Mouse (Mus musculus) hindbrain, postnatal 0 days (tissue): ENCODE results near the gene Zfp362. TPM values are rescaled to one million over a fixed set of nuclear protein-coding genes. Genes with fewer than 3 reads are reported as not detected.
A peak's percentile ranks its signal among the peaks of the same experiment; 100 is the strongest.

ENCODE experiments used
- ATAC-seq: fragments of 200-750 bp; cut with Nextera tagmentation; 2 replicates; pipeline ENCODE4 v1.8.0; 2017; ENCODE audit warnings: mild to moderate bottlenecking, moderate TSS enrichment, moderate library complexity
- DNase-seq: peaks from one replicate; pipeline ENCODE4 v3.0.0-alpha.2; 2015; ENCODE audit warnings: low spot score
- H3K27ac ChIP-seq: fragments of 300-500 bp; sonication (generic); 2 replicates; pipeline ENCODE4 v1.5.1; 2014; ENCODE audit warnings: mild to moderate bottlenecking
- H3K27me3 ChIP-seq: fragments of 300-500 bp; sonication (generic); 2 replicates; pipeline ENCODE4 v1.6.1; 2014; ENCODE audit warnings: low read length, mixed read lengths; ENCODE audit not compliant: insufficient read depth
- H3K36me3 ChIP-seq: fragments of 300-500 bp; sonication (generic); 2 replicates; pipeline ENCODE4 v1.6.1; 2014; ENCODE audit warnings: low read length, mixed read lengths; ENCODE audit not compliant: insufficient read depth
- H3K4me1 ChIP-seq: fragments of 300-500 bp; sonication (generic); 2 replicates; pipeline ENCODE4 v1.6.1; 2014; ENCODE audit warnings: antibody characterized with exemption, low read length, mixed read lengths; ENCODE audit not compliant: insufficient read depth
- H3K4me2 ChIP-seq: fragments of 300-500 bp; sonication (generic); 2 replicates; pipeline ENCODE4 v1.6.1; 2014; ENCODE audit warnings: low read depth, mild to moderate bottlenecking, low read length, moderate library complexity, mixed read lengths
- H3K4me3 ChIP-seq: fragments of 300-500 bp; sonication (generic); 2 replicates; pipeline ENCODE4 v1.5.1; 2014; ENCODE audit warnings: low read length
- H3K9ac ChIP-seq: fragments of 300-500 bp; sonication (generic); replicated peaks from 2 replicates; pipeline ENCODE4 v1.6.1; 2014; ENCODE audit warnings: mild to moderate bottlenecking, low read length, moderate library complexity, mixed read lengths
- H3K9me3 ChIP-seq: fragments of 300-500 bp; sonication (generic); 2 replicates; pipeline ENCODE4 v1.6.1; 2016; ENCODE audit warnings: low read length, mixed read lengths
- CTCF ChIP-seq: IDR thresholded peaks from 2 replicates; pipeline ENCODE4 v1.5.1; 2016; ENCODE audit warnings: antibody characterized with exemption, control low read depth, low read depth
- whole genome bisulfite sequencing: fragments of 180-500 bp; shearing (Covaris S2); extraction: QIAGEN DNeasy Blood & Tissue Kit; methylation state at CpG from one replicate; pipeline ENCODE4 v1.1.7; 2014; 5-methylcytosine and 5-hydroxymethylcytosine counted together
- polyA plus RNA-seq: library from polyadenylated mRNA; unstranded; fragments of >200 nt; fragmentation: Nextera tagmentation; extraction: Ambion mirVana; gene quantifications from 2 replicates; pipeline ENCODE4 v1.2.1, GENCODE M21; 2015
- total RNA-seq: library from RNA; depleted of rRNA; stranded (reverse); fragments of >200 nt; gene quantifications from 2 replicates; pipeline ENCODE4 v1.2.3, GENCODE M21; 2014

Zfp362 gene
- total and polyA plus RNA-seq, 2 experiments from 2014 or later = 24.9 to 25.6 TPM

GRCm38 (mm10) chr4:128777593-128777992 lies 28.3 kb downstream of the Zfp362 start:
- H3K9me3 ChIP-seq = no peaks in the 10 kb centered on the region
- no peak overlapping the region for H3K27ac ChIP-seq
- no peak for TF ChIP-seq CTCF
- WGBS = 79% methylated on average over 11 of the region's 11 CpGs
- no peak overlapping the region for H3K9ac ChIP-seq
- H3K4me3 ChIP-seq = no peak overlapping the region
- peaks cover 48% of the 10 kb centered on the region; the same call in 1 of the 2 replicates for H3K36me3 ChIP-seq
- H3K4me2 ChIP-seq = no peak overlapping the region
- ATAC-seq (no peak), DNase-seq (no peak)
- no peaks in the 10 kb centered on the region for H3K4me1 ChIP-seq
- no peaks in the 10 kb centered on the region for H3K27me3 ChIP-seq

- H3K4me1 ChIP-seq = no peaks in the 10 kb centered on the region
- no peaks in the 10 kb centered on the region for H3K9me3 ChIP-seq
- peaks cover 40% of the 10 kb centered on the region; the same call in 1 of the 2 replicates for H3K36me3 ChIP-seq
- no peak overlapping the region for H3K4me2 ChIP-seq
- DNase-seq (peak; percentile 82), ATAC-seq (peak; percentile 78)
- H3K27me3 ChIP-seq = no peaks in the 10 kb centered on the region
- no peak overlapping the region for H3K27ac ChIP-seq
- peak; percentile 99 for TF ChIP-seq CTCF
- WGBS = 42% methylated on average over 20 of the region's 20 CpGs
- H3K9ac ChIP-seq = no peak overlapping the region
- no peak overlapping the region for H3K4me3 ChIP-seq
Observed at GRCm38 (mm10) chr4:128776568-128777289, 29.1 kb downstream of the Zfp362 start.

GRCm38 (mm10) chr4:128774467-128774866 lies 31.4 kb downstream of the Zfp362 start:
- no peaks in the 10 kb centered on the region for H3K4me1 ChIP-seq
- peaks cover 20% of the 10 kb centered on the region; the same call in 1 of the 2 replicates for H3K36me3 ChIP-seq
- 91% methylated on average over 9 of the region's 9 CpGs for WGBS
- H3K27ac ChIP-seq = no peak overlapping the region
- ATAC-seq (no peak), DNase-seq (peak; percentile 77)
- TF ChIP-seq CTCF = peak; percentile 81
- no peak overlapping the region for H3K9ac ChIP-seq
- no peak overlapping the region for H3K4me3 ChIP-seq
- no peaks in the 10 kb centered on the region for H3K9me3 ChIP-seq
- H3K27me3 ChIP-seq = no peaks in the 10 kb centered on the region
- no peak overlapping the region for H3K4me2 ChIP-seq

- Histone ChIP-seq H3K4me3 (no peak overlapping the region), H3K4me1 (no peaks in the 10 kb centered on the region), H3K27me3 (no peaks in the 10 kb centered on the region), H3K36me3 (peaks cover 20% of the 10 kb centered on the region; the same call in 1 of the 2 replicates), H3K9ac (no peak overlapping the region), H3K4me2 (no peak overlapping the region), H3K27ac (no peak overlapping the region), H3K9me3 (no peaks in the 10 kb centered on the region)
- ATAC-seq = no peak
- no peak for TF ChIP-seq CTCF
- WGBS = 84% methylated on average over 11 of the region's 11 CpGs
- no peak for DNase-seq
Observed at GRCm38 (mm10) chr4:128773820-128774219, 32.0 kb downstream of the Zfp362 start.

GRCm38 (mm10) chr4:128770698-128771097 lies 35.1 kb downstream of the Zfp362 start:
- Histone ChIP-seq H3K27ac (no peak overlapping the region), H3K4me2 (no peak overlapping the region), H3K9me3 (no peaks in the 10 kb centered on the region), H3K4me3 (no peak overlapping the region), H3K36me3 (peaks cover 9% of the 10 kb centered on the region; the same call in 1 of the 2 replicates), H3K9ac (no peak overlapping the region), H3K4me1 (no peaks in the 10 kb centered on the region), H3K27me3 (no peaks in the 10 kb centered on the region)
- WGBS = 83% methylated on average over 5 of the region's 5 CpGs
- TF ChIP-seq CTCF = no peak
- DNase-seq (no peak), ATAC-seq (no peak)

GRCm38 (mm10) chr4:128769569-128770355 lies 36.1 kb downstream of the Zfp362 start:
- Histone ChIP-seq H3K9me3 (no peaks in the 10 kb centered on the region), H3K4me1 (no peaks in the 10 kb centered on the region), H3K9ac (no peak overlapping the region), H3K36me3 (peaks cover 3% of the 10 kb centered on the region; the same call in 1 of the 2 replicates), H3K4me2 (no peak overlapping the region), H3K27ac (no peak overlapping the region), H3K27me3 (no peaks in the 10 kb centered on the region), H3K4me3 (no peak overlapping the region)
- WGBS = 84% methylated on average over 13 of the region's 13 CpGs
- DNase-seq = no peak
- TF ChIP-seq CTCF = no peak
- ATAC-seq = no peak
